Mouse (Mus musculus) subcutaneous adipose tissue, adult 2 months (tissue): ENCODE measurements around the gene Sh2d4b. TPM values are rescaled to one million over a fixed set of nuclear protein-coding genes. Genes with fewer than 3 reads are reported as not detected.

Source experiments
- polyA plus RNA-seq: library from polyadenylated mRNA; depleted of rRNA; stranded (reverse); fragments of >200 nt; gene quantifications from 2 replicates; pipeline ENCODE4 v1.2.3, GENCODE M21; 2012; ENCODE audit warnings: low replicate concordance; rRNA removed

Gene Sh2d4b
- polyA plus RNA-seq = 0.59 and 0.68 TPM in 2 replicates

GRCm38 (mm10) chr14:40893196-40893595, at the start of gene Sh2d4b:
Gene Sh2d4b (minus strand): TSS chr14:40893266.

Other genes with a start within 250 kb of the Sh2d4b start
- 87.4 and 109 TPM in 2 replicates for gene Tspan14, start 73.5 kb upstream of the Sh2d4b start, polyA plus RNA-seq
- 65.8 and 153 TPM in 2 replicates for gene Fam213a, start 120.5 kb upstream of the Sh2d4b start, polyA plus RNA-seq
- not detected in 2 replicates for gene Dydc2, start 175.9 kb upstream of the Sh2d4b start, polyA plus RNA-seq
- gene Dydc1, start 179.6 kb upstream of the Sh2d4b start, polyA plus RNA-seq = not detected in 2 replicates
- gene Mat1a, start 211.8 kb upstream of the Sh2d4b start, polyA plus RNA-seq = 0.07 and 0.44 TPM in 2 replicates
- 0.14 TPM in 1 of 2 replicates, not detected in the other for gene Sftpa1, start 238.5 kb upstream of the Sh2d4b start, polyA plus RNA-seq